Mouse (Mus musculus): ENCODE results near the gene Nup98.
A peak's percentile ranks its signal among the peaks of the same experiment; 100 is the strongest.

GRCm38 (mm10) chr7:102211071-102211470 is 1.1 kb upstream of the Nup98 start:
- TF ChIP-seq UBTF (IDR thresholded peaks at IDR 0.05; ENCODE audit: borderline replicate concordance, insufficient read depth, low read depth, low read length), result no peak
- no peak for TF ChIP-seq POLR2A (IDR thresholded peaks at IDR 0.05; ENCODE audit: control insufficient read depth in 1 of 2, insufficient read depth in 1 of 2, low read depth in 1 of 2, low read length in 2 of 2, poor library complexity in 1 of 2)
- no peak for TF ChIP-seq MYC (IDR thresholded peaks at IDR 0.05; ENCODE audit: low read depth, low read length)
- TF ChIP-seq EP300 (IDR thresholded peaks at IDR 0.05; ENCODE audit: low read depth in 1 of 2, low read length in 2 of 2), result no peak
- TF ChIP-seq TCF12 (IDR thresholded peaks at IDR 0.05; ENCODE audit: low read depth, low read length), result no peak
- no peak for TF ChIP-seq RCOR1 (IDR thresholded peaks at IDR 0.05; ENCODE audit: low read depth, low read length)
- TF ChIP-seq ZMIZ1 (IDR thresholded peaks at IDR 0.05; ENCODE audit: low read depth, low read length), result no peak
- no peak for TF ChIP-seq CHD2 (IDR thresholded peaks at IDR 0.05; ENCODE audit: low read length)
- TF ChIP-seq MAX (IDR thresholded peaks at IDR 0.05; ENCODE audit: low read length), result no peak
- TF ChIP-seq SIN3A (IDR thresholded peaks at IDR 0.05; ENCODE audit: low read length), result no peak
- TF ChIP-seq GABPA (IDR thresholded peaks at IDR 0.05; ENCODE audit: low read depth, low read length), result no peak
- TF ChIP-seq USF1 (IDR thresholded peaks at IDR 0.05; ENCODE audit: low read depth, low read length), result no peak
- peak; percentile 13 to 44 (median 16); a peak in 3 of 6 replicates for TF ChIP-seq CTCF (IDR thresholded peaks at IDR 0.05 in 2 of 3, conservative IDR thresholded peaks at IDR 0.05 in 1 of 3; ENCODE audit: control insufficient read depth in 1 of 3, insufficient read depth in 1 of 3, low read depth in 2 of 3, low read length in 3 of 3, poor library complexity in 1 of 3, severe bottlenecking in 1 of 3)

All from MEL (cell line).